Mouse (Mus musculus): ENCODE results near the gene Bcap29. TPM values are rescaled to one million over a fixed set of nuclear protein-coding genes. Genes with fewer than 3 reads are reported as not detected.
"Not testable (repeated sequence)": the region's sequence is repeated elsewhere in the genome, so short reads cannot be mapped to it uniquely, and the experiment has no call there.

Gene Bcap29
- total RNA-seq (2021): 10 to 100 TPM; 36.3 to 36.9 TPM
- long read RNA-seq, experiment 1, full-length matches to known transcripts: 55 of 60 reads
- long read RNA-seq, experiment 1, partial matches to known transcripts: 0 of 60 reads
- long read RNA-seq, experiment 1, other reads (novel, unspliced or antisense): 5 of 60 reads
- long read RNA-seq, experiment 2, full-length matches to known transcripts: 35 of 37 reads
- long read RNA-seq, experiment 2, partial matches to known transcripts: 0 of 37 reads
- long read RNA-seq, experiment 2, other reads (novel, unspliced or antisense): 2 of 37 reads

DNA sequence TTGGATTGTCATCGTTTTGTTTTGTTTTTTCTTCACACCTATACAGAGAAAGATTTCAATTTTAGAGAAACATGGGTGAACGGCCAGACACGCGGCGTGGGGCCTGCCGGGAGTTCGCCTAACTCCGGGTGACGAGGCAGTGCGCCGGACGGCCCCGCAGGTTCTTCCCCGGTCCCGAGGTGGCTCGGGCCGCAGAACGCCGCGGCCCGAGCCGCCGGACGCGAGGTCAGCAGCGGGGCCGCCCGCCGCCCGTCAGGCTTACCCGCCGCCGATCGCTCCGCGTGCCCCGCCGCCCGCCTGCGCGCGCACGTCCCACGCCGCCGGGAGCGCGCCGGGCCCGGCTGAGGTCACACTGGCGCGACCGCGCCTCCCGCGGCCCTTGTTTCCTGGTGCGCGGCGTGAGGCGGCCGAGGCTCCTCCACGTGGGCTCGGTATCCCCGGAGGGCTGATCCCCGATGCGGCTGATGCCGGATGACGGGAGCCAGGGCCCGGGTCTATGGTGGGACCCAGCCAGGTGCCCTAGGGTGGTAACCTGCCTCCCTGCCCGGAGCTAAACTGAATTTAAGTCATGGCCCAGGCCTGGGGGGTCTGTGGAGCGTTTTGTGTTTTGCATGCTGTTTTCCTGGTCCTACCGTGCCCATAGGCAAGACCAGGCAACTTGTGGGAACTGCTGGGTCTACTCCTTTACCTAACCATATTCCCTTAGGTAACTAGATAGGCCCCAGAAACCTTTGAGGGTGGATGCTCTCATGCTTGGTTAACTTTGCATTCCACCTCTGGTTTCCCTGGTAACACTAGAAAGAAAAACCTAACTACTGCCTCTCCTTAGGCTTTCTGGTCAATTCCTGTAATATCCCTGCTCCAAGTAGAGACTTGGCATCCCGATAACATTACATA lies at the start of gene Bcap29:
Bcap29 (minus strand) TSS at position 316 of the 897 bp plus-strand sequence.
- Histone ChIP-seq H3K27ac (peak within 1 kb of the TSS; percentile 89), H3K4me3 (peak within 1 kb of the TSS; percentile 64)
- intact Hi-C loops (cut with DNase I): loop anchor here (2.0 to 5.0 kb wide), 2 partner anchors 20 to 293 kb away; partner anchors contain the start of genes Cog5 and Dus4l
- TF ChIP-seq CTCF (IDR thresholded peaks at IDR 0.05): no peak
- DNase-seq (ENCODE audit: extremely low spot score in 1 of 2, low spot score in 2 of 2): peak; percentile 70 to 74

- Histone ChIP-seq H3K4me3 (no peak overlapping the region), H3K27ac (no peak overlapping the region)
- intact Hi-C loops (cut with DNase I): no loop called here
- TF ChIP-seq CTCF (IDR thresholded peaks at IDR 0.05): no peak
- no peak for DNase-seq (ENCODE audit: extremely low spot score in 1 of 2, low spot score in 2 of 2)
Observed at GRCm38 (mm10) chr12:31667187-31667586, 32.7 kb upstream of the Bcap29 start.

DNA sequence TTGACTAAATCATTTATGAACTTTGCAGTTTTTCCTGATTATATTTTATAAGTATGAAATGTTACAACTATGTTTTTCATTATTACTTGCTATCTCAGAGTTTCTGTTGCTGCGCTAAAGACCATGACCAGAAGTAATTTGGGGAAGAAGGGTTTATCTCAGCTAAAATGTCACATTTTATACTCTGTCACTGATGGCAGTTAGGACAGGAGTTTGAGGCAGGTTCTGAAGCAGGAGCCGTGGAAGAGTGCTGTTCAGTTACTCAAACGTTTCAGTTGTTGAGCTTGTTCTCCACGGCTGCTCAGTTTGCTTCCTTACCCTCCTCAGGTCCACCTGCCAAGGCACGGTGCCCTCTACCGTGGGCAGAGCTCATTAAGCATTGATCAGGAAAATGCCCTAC lies 31.5 kb upstream of the Bcap29 start:
- TF ChIP-seq CTCF (IDR thresholded peaks at IDR 0.05): no peak
- no peak for DNase-seq (ENCODE audit: extremely low spot score in 1 of 2, low spot score in 2 of 2)
- intact Hi-C loops (cut with DNase I): no loop called here

GRCm38 (mm10) chr12:31656841-31657240 lies 22.4 kb upstream of the Bcap29 start:
- H3K27ac ChIP-seq: no peak overlapping the region
- no peak for DNase-seq (ENCODE audit: extremely low spot score in 1 of 2, low spot score in 2 of 2)
- no peak overlapping the region for H3K4me3 ChIP-seq
- no peak for TF ChIP-seq CTCF (IDR thresholded peaks at IDR 0.05)
- intact Hi-C loops (cut with DNase I): no loop called here

More for the DNA sequence above, 31.5 kb upstream of the Bcap29 start:
- Histone ChIP-seq H3K4me3 (no peak overlapping the region), H3K27ac (no peak overlapping the region)

DNA sequence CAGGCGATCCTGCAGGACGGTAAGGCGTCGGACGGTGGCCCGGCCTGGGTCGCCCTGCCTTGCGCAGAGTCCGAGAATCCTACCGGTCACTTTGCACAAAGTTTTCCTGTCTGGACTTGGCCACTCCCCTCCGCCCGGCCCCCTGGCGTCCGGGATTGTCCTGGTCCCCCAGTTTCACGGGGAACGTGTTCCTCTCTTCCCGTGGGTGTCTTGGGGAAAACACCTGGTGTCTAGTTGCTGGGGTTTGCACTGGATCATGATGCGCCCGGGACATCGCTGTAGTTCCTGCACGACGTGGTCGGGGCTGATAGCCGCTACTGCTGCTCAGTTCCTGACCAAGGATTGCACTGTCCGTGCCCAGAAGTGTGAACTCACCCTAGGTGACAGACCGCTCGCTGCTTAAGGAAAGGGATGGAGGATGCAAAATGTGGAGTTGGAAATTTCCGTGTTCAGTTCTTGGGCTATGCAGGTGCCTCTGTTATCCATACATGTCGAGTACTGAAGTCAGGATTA lies 20.6 kb upstream of the Bcap29 start:
- Histone ChIP-seq H3K4me3 (peak overlapping the region; percentile 66), H3K27ac (peak overlapping the region; percentile 84)
- TF ChIP-seq CTCF (IDR thresholded peaks at IDR 0.05): peak; percentile 50
- intact Hi-C loops (cut with DNase I): loop anchor here (2.0 to 5.0 kb wide), 3 partner anchors 20 to 272 kb away; partner anchors contain the start of gene Bcap29
- DNase-seq (ENCODE audit: extremely low spot score in 1 of 2, low spot score in 2 of 2): no peak

GRCm38 (mm10) chr12:31654197-31654964 lies 19.9 kb upstream of the Bcap29 start, which contains the start of the genes Dus4l and Cog5:
Gene Dus4l, minus strand, starts transcription at chr12:31654826.
Gene Cog5, plus strand, starts transcription at chr12:31654869.
- no peak; the same call in none of the 2 replicates for TF ChIP-seq CTCF (IDR thresholded peaks at IDR 0.05)
- peak; percentile 95 to 98 for DNase-seq (ENCODE audit: extremely low spot score in 1 of 2, low spot score in 2 of 2)
- Histone ChIP-seq H3K4me3 (peak within 1 kb of the TSS; percentile 66), H3K27ac (peak within 1 kb of the TSS; percentile 84)
- intact Hi-C loops (cut with DNase I): loop anchor here (2.0 to 5.0 kb wide), 3 partner anchors 20 to 273 kb away; partner anchors contain the start of gene Bcap29

DNA sequence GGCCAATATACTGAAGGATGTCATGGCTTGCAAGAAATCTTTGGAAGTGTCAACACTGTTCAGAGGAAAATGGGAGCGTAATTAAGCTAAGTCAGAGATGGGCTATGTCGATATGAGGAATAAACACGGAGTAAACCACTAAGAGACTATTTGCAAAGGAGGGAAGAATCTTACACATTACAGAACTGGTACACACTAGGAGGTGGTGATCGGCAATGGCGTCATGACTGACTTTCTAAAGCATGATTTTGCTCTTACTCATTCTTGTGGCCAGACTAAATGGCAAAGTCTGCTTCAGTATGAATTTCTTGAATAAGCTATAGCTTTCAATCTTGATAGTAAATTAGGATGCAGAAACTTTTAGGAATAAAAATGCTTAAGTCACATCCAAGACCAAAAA lies 19.2 kb upstream of the Bcap29 start:
- intact Hi-C loops (cut with DNase I): loop anchor here (2.0 to 5.0 kb wide), 3 partner anchors 19 to 274 kb away; partner anchors contain the start of gene Bcap29
- Histone ChIP-seq H3K27ac (no peak overlapping the region), H3K4me3 (peak overlapping the region; percentile 66; the same call in 1 of the 2 replicates)
- no peak for TF ChIP-seq CTCF (IDR thresholded peaks at IDR 0.05)
- DNase-seq (ENCODE audit: extremely low spot score in 1 of 2, low spot score in 2 of 2): no peak

DNA sequence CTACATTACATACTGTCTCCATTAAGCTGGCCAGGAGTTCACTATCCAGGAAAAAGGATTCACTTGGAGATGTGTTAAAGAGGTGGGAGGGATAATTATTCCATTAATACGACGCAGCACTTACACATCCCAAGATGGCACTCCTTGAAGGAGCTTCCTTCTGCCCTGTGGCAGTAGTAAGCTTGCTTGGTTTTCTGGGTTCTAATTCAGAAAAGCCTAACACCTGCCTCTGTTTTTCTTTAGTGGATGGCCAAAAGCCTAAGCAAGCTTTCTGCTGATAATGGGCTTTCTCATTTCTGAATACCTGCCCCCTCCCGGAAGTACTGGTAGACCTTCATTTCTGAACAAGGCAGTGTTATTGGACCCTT lies 766 bp upstream of the Bcap29 start:
- peak overlapping the region; percentile 89 for H3K27ac ChIP-seq
- intact Hi-C loops (cut with DNase I): loop anchor here (2.0 kb wide), 1 partner anchor 20 kb away; the partner anchor contains the start of genes Cog5 and Dus4l
- no peak for DNase-seq (ENCODE audit: extremely low spot score in 1 of 2, low spot score in 2 of 2)
- TF ChIP-seq CTCF (IDR thresholded peaks at IDR 0.05): no peak
- no peak overlapping the region for H3K4me3 ChIP-seq

DNA sequence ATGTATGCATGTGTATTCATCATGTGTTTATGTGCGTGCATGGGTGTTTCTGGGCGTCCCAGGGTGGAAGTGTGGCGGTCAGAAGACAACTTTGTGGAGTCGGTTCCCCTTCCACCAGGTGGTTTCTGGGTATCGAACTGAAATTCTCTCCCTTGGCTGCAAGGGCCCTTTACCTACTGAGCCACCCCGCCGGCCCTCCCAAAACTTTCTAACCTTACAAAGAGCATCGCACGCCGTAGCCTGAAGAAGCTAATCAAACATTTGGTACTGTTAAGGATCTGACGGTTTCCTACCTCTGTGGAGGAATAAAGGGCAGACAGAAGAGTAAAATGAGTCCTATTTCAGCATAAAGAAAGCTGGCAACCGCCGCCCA lies 502 bp downstream of the Bcap29 start:
- no peak for TF ChIP-seq CTCF (IDR thresholded peaks at IDR 0.05)
- H3K27ac ChIP-seq: peak overlapping the region; percentile 76
- intact Hi-C loops (cut with DNase I): loop anchor here (2.0 to 5.0 kb wide), 2 partner anchors 21 to 293 kb away; partner anchors contain the start of genes Cog5 and Dus4l
- H3K4me3 ChIP-seq: peak overlapping the region; percentile 64
- peak in 1 of 2 experiments; percentile 20 for DNase-seq (ENCODE audit: extremely low spot score in 1 of 2, low spot score in 2 of 2)

DNA sequence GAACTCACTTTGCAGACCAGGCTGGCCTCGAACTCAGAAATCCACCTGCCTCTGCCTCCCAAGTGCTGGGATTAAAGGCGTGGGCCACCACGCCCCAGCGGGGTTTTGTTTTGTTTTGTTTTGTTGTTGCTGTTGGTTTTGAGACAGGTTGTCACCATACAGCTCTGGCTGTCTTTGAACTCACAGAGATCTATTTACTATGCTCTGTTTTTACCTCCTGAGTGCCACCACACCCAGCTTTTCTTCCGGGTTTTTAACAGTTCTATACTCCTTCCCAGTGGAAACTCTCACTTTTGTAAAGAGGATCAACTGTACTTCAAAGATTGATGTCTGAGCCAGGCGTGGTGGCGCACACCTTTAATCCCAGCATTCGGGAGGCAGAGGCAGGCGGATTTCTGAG lies 6.1 kb downstream of the Bcap29 start:
- H3K4me3 ChIP-seq; H3K27ac ChIP-seq; DNase-seq (ENCODE audit: extremely low spot score in 1 of 2, low spot score in 2 of 2): not testable (repeated sequence)
- intact Hi-C loops (cut with DNase I): loop anchor here (5.0 kb wide), 1 partner anchor 126 kb away; no protein-coding TSS in a partner anchor

- no peak overlapping the region for H3K4me3 ChIP-seq
- intact Hi-C loops (cut with DNase I): loop anchor here (5.0 kb wide), 1 partner anchor 123 kb away; no protein-coding TSS in a partner anchor
- H3K27ac ChIP-seq: no peak overlapping the region
- TF ChIP-seq CTCF (IDR thresholded peaks at IDR 0.05): no peak; the same call in 1 of the 2 replicates
- no peak for DNase-seq (ENCODE audit: extremely low spot score in 1 of 2, low spot score in 2 of 2)
Observed at GRCm38 (mm10) chr12:31625016-31625415, 9.4 kb downstream of the Bcap29 start.
